Mouse (Mus musculus) CH12.LX (cell line): ENCODE measurements around the gene Zfp846. TPM values are rescaled to one million over a fixed set of nuclear protein-coding genes. Genes with fewer than 3 reads are reported as not detected.

Source experiments
- DNase-seq: peaks from one replicate; pipeline ENCODE4 v3.0.0-alpha.2; 2013; ENCODE audit errors: extremely low read depth
- H3K27ac ChIP-seq: 2 replicates; pipeline ENCODE4 v1.5.1; 2012; ENCODE audit warnings: low read depth, mild to moderate bottlenecking, control low read depth, moderate library complexity; ENCODE audit not compliant: insufficient read depth
- H3K27me3 ChIP-seq: replicated peaks from 2 replicates; pipeline ENCODE3; 2012; ENCODE audit warnings: inconsistent platforms
- H3K36me3 ChIP-seq, 2 experiments: replicated peaks in 1 of 2; 2 replicates each; pipeline versions ENCODE3 to v1.6.1; 2012; ENCODE audit warnings: inconsistent platforms in 1 of 2, low read length in 1 of 2, mild to moderate bottlenecking in 1 of 2, mixed read lengths in 1 of 2, moderate library complexity in 1 of 2; ENCODE audit not compliant: control insufficient read depth in 1 of 2, insufficient read depth in 1 of 2
- H3K4me1 ChIP-seq, 2 experiments: 2 replicates each; pipeline ENCODE4 v1.6.1; 2012; ENCODE audit warnings: inconsistent platforms in 1 of 2, moderate library complexity in 1 of 2; ENCODE audit not compliant: insufficient read depth in 2 of 2, control insufficient read depth in 1 of 2
- H3K4me2 ChIP-seq: 2 replicates; pipeline ENCODE4 v1.6.1; 2012; ENCODE audit warnings: low read depth, mild to moderate bottlenecking, control low read depth; ENCODE audit not compliant: poor library complexity, insufficient read depth, severe bottlenecking
- H3K4me3 ChIP-seq, 3 experiments: fragments of 150-350 bp in 1 of 3; sonication (generic) in 1 of 3; replicated peaks in 1 of 3; 2 replicates each; pipeline versions ENCODE3 to v1.5.1; 2011 to 2012; ENCODE audit warnings: low read depth in 2 of 3, low read length in 2 of 3, mild to moderate bottlenecking in 2 of 3, moderate library complexity in 2 of 3, control low read depth in 1 of 3, improper control_type of control experiment in 1 of 3, inconsistent platforms in 1 of 3, mixed read lengths in 1 of 3; ENCODE audit not compliant: poor library complexity in 1 of 3
- H3K79me2 ChIP-seq: replicated peaks from 2 replicates; pipeline ENCODE4 v1.6.1; 2012; ENCODE audit warnings: mild to moderate bottlenecking, moderate library complexity; ENCODE audit not compliant: control insufficient read depth, poor library complexity, insufficient read depth, severe bottlenecking; ENCODE audit errors: extremely low read depth
- H3K9ac ChIP-seq: 2 replicates; pipeline ENCODE4 v1.6.1; 2012; ENCODE audit warnings: low read depth, mild to moderate bottlenecking, control low read depth, moderate library complexity; ENCODE audit not compliant: insufficient read depth
- H3K9me3 ChIP-seq: replicated peaks from 2 replicates; pipeline ENCODE3; 2012; ENCODE audit warnings: low read length, inconsistent platforms, mixed read lengths
- BHLHE40 ChIP-seq: IDR thresholded peaks from 2 replicates; pipeline ENCODE4 v1.6.1; 2011; ENCODE audit warnings: mild to moderate bottlenecking, low read depth, low read length, improper control_type of control experiment
- CHD2 ChIP-seq: IDR thresholded peaks from 2 replicates; pipeline ENCODE4 v1.6.1; 2011; ENCODE audit warnings: low read length, improper control_type of control experiment
- E2F4 ChIP-seq: IDR thresholded peaks from 2 replicates; pipeline ENCODE4 v1.6.1; 2011; ENCODE audit warnings: low read depth, low read length, improper control_type of control experiment; ENCODE audit not compliant: insufficient replicate concordance
- ETS1 ChIP-seq: conservative IDR thresholded peaks from 2 replicates; pipeline ENCODE4 v1.6.1; 2012; ENCODE audit warnings: low read depth, mild to moderate bottlenecking, inconsistent platforms, low read length, improper control_type of control experiment, moderate library complexity
- IRF4 ChIP-seq: IDR thresholded peaks from 2 replicates; pipeline ENCODE4 v1.6.1; 2014; ENCODE audit warnings: low read depth, mild to moderate bottlenecking, inconsistent platforms, low read length, improper control_type of control experiment
- JUND ChIP-seq: conservative IDR thresholded peaks from 2 replicates; pipeline ENCODE4 v1.6.1; 2011; ENCODE audit warnings: low read depth, low read length, improper control_type of control experiment
- MAX ChIP-seq: IDR thresholded peaks from 2 replicates; pipeline ENCODE4 v1.6.1; 2011; ENCODE audit warnings: low read length, improper control_type of control experiment
- MAZ ChIP-seq: IDR thresholded peaks from 2 replicates; pipeline ENCODE4 v1.6.1; 2012; ENCODE audit warnings: low read depth, mild to moderate bottlenecking, inconsistent platforms, low read length, improper control_type of control experiment, moderate library complexity
- MXI1 ChIP-seq: IDR thresholded peaks from 2 replicates; pipeline ENCODE4 v1.6.1; 2011; ENCODE audit warnings: mild to moderate bottlenecking, low read depth, low read length, improper control_type of control experiment
- NELFE ChIP-seq: IDR thresholded peaks from 2 replicates; pipeline ENCODE4 v1.6.1; 2011; ENCODE audit warnings: low read depth, low read length, improper control_type of control experiment
- PAX5 ChIP-seq: IDR thresholded peaks from 2 replicates; pipeline ENCODE4 v1.6.1; 2012; ENCODE audit warnings: low read length, inconsistent platforms, mixed read lengths
- POLR2AphosphoS2 ChIP-seq: IDR thresholded peaks from 2 replicates; pipeline ENCODE4 v1.6.1; 2011; ENCODE audit warnings: low read depth, low read length, improper control_type of control experiment
- RAD21 ChIP-seq: IDR thresholded peaks from 2 replicates; pipeline ENCODE4 v1.6.1; 2011; ENCODE audit warnings: low read depth, mild to moderate bottlenecking, low read length, improper control_type of control experiment, moderate library complexity
- RCOR1 ChIP-seq: conservative IDR thresholded peaks from 2 replicates; pipeline ENCODE4 v1.6.1; 2012; ENCODE audit warnings: low read depth, mild to moderate bottlenecking, inconsistent platforms, low read length, improper control_type of control experiment
- SIN3A ChIP-seq: IDR thresholded peaks from 2 replicates; pipeline ENCODE4 v1.6.1; 2012; ENCODE audit warnings: low read length, improper control_type of control experiment, inconsistent platforms
- TBP ChIP-seq: conservative IDR thresholded peaks from 2 replicates; pipeline ENCODE4 v1.6.1; 2011; ENCODE audit warnings: low read depth, low read length, improper control_type of control experiment
- TCF12 ChIP-seq: IDR thresholded peaks from 2 replicates; pipeline ENCODE4 v1.6.1; 2014; ENCODE audit warnings: low read depth, mild to moderate bottlenecking, inconsistent platforms, low read length, improper control_type of control experiment
- UBTF ChIP-seq: IDR thresholded peaks from 2 replicates; pipeline ENCODE4 v1.6.1; 2012; ENCODE audit warnings: low read depth, mild to moderate bottlenecking, inconsistent platforms, low read length, improper control_type of control experiment, moderate library complexity
- ZKSCAN1 ChIP-seq: IDR thresholded peaks from 2 replicates; pipeline ENCODE4 v1.6.1; 2012; ENCODE audit warnings: low read depth, inconsistent platforms, low read length, improper control_type of control experiment, borderline replicate concordance
- ZMIZ1 ChIP-seq: IDR thresholded peaks from 2 replicates; pipeline ENCODE4 v1.6.1; 2012; ENCODE audit warnings: low read depth, mild to moderate bottlenecking, inconsistent platforms, low read length, improper control_type of control experiment
- ZNF384 ChIP-seq: IDR thresholded peaks from 2 replicates; pipeline ENCODE4 v1.6.1; 2012; ENCODE audit warnings: low read depth, low read length, improper control_type of control experiment, inconsistent platforms
- dilution Hi-C: fragments of 300-500 bp; cut with MboI; formaldehyde crosslinking; loops from 2 replicates; pipeline ENCODE4 v1.14.3; 2020; ENCODE audit warnings: low sequenced_read_pairs; ENCODE audit not compliant: extremely low pct_unique_long_range_greater_than_20kb, extremely low pct_ligation_motif_present
- in situ Hi-C: fragments of 300-500 bp; cut with MboI; formaldehyde crosslinking; loops from 3 replicates; pipeline ENCODE4 v1.14.3; 2019; ENCODE audit warnings: low sequenced_read_pairs, low pct_ligation_motif_present, low pct_unique_long_range_greater_than_20kb, mixed read lengths
- polyA plus RNA-seq: library from polyadenylated mRNA; unstranded; fragments of >175 nt; gene quantifications from 2 replicates; pipeline ENCODE4 v1.2.1, GENCODE M21; 2012; ENCODE audit warnings: low read depth; ENCODE audit not compliant: insufficient read length
- total RNA-seq, 2 experiments: library from RNA; depleted of rRNA; stranded (reverse); fragments of 300-350 nt in 1 of 2; fragments of >200 nt in 1 of 2; gene quantifications; 2 replicates each; pipeline ENCODE4 v1.2.3; 2012 to 2014

Zfp846 gene
- total and polyA plus RNA-seq, 3 experiments: 2.8 to 4.9 (median 4.8) TPM

GRCm38 (mm10) chr9:20536598-20536997, 44.5 kb upstream of the Zfp846 start:
- Histone ChIP-seq H3K4me2 (no peak overlapping the region), H3K4me1 (no peaks in the 10 kb centered on the region; a peak in 1 of 4 replicates), H3K4me3 (no peak overlapping the region), H3K9ac (no peak overlapping the region), H3K36me3 (no peaks in the 10 kb centered on the region), H3K9me3 (no peaks in the 10 kb centered on the region), H3K27me3 (peaks cover 25% of the 10 kb centered on the region), H3K27ac (no peak overlapping the region), H3K79me2 (no peaks in the 10 kb centered on the region)
- dilution Hi-C loops: no loop called here
- in situ Hi-C loops: no loop called here
- TF ChIP-seq UBTF (no peak), TBP (no peak), CHD2 (no peak), MXI1 (no peak), IRF4 (no peak), TCF12 (no peak), ETS1 (no peak), POLR2AphosphoS2 (no peak), JUND (no peak), MAZ (no peak), ZKSCAN1 (no peak), E2F4 (no peak), SIN3A (no peak), RAD21 (no peak), ZMIZ1 (no peak), ZNF384 (no peak), PAX5 (no peak)
- DNase-seq: no peak

- no peak for DNase-seq
- in situ Hi-C loops: no loop called here
- Histone ChIP-seq H3K36me3 (no peaks in the 10 kb centered on the region), H3K9ac (no peak overlapping the region), H3K27me3 (no peaks in the 10 kb centered on the region), H3K27ac (no peak overlapping the region), H3K4me1 (peaks cover 0 to 4% of the 10 kb centered on the region in 2 experiments; a peak in 2 of 4 replicates), H3K79me2 (no peaks in the 10 kb centered on the region), H3K4me3 (no peak overlapping the region), H3K4me2 (no peak overlapping the region), H3K9me3 (no peaks in the 10 kb centered on the region)
- dilution Hi-C loops: no loop called here
- TF ChIP-seq MAX: no peak
- TF ChIP-seq RCOR1: no peak
- no peak for TF ChIP-seq POLR2AphosphoS2
- TF ChIP-seq BHLHE40: no peak
- TF ChIP-seq NELFE: no peak
- TF ChIP-seq ZNF384: no peak
- no peak for TF ChIP-seq MAZ
These were observed 37.6 kb upstream of the Zfp846 start for GRCm38 (mm10) chr9:20543496-20543895.
